Mouse (Mus musculus) effector memory CD4-positive, alpha-beta T cell, adult 7 months (primary cell): ENCODE results near the gene Cep112. TPM values are rescaled to one million over a fixed set of nuclear protein-coding genes. Genes with fewer than 3 reads are reported as not detected.

Source experiments
- polyA plus RNA-seq: library from polyadenylated mRNA; unstranded; fragments of 100-300 nt; shearing (Covaris generic); gene quantifications from one replicate; pipeline ENCODE4 v1.2.1, GENCODE M21; 2017

The Cep112 gene
- polyA plus RNA-seq = not detected

GRCm38 (mm10) chr11:108424889-108425591 lies at the start of gene Cep112:
Gene Cep112 (plus strand): TSS chr11:108425192.

Other genes starting within 250 kb of the Cep112 start
- gene Apoh, start 81.8 kb upstream of the Cep112 start, polyA plus RNA-seq = not detected
- 117 TPM for gene Prkca, start 81.3 kb upstream of the Cep112 start, polyA plus RNA-seq